Mouse (Mus musculus) erythroid progenitor cell, adult 5-6 weeks (primary cell): ENCODE results near the gene Zpbp2. TPM values are rescaled to one million over a fixed set of nuclear protein-coding genes. Genes with fewer than 3 reads are reported as not detected.

Experiments used
- total RNA-seq, 2 experiments: library from RNA; stranded (forward) in 1 of 2; stranded (reverse) in 1 of 2; fragments of 150-400 nt in 1 of 2; fragments of 186-747, 209-891 nt in 1 of 2; gene quantifications; 2 replicates each; pipeline versions ENCODE4 v1.2.3 to v1.2.4; 2015 to 2017; ENCODE audit warnings: low replicate concordance in 2 of 2

The Zpbp2 gene
- total RNA-seq, 2 experiments from 2014 or later: 7.5 to 13.2 TPM

Other genes starting within 250 kb of the Zpbp2 start
- gene Neurod2, start 221.4 kb upstream of the Zpbp2 start, total RNA-seq (2015; ENCODE audit: low replicate concordance): not detected in 2 replicates
- not detected in 2 replicates for gene Neurod2, start 221.4 kb upstream of the Zpbp2 start, total RNA-seq (2017; ENCODE audit: low replicate concordance)
- gene Ppp1r1b, start 202.7 kb upstream of the Zpbp2 start, total RNA-seq (2015; ENCODE audit: low replicate concordance): not detected in 2 replicates
- gene Ppp1r1b, start 202.7 kb upstream of the Zpbp2 start, total RNA-seq (2017; ENCODE audit: low replicate concordance): not detected in 2 replicates
- 4.6 and 8.3 TPM in 2 replicates for gene Stard3, start 192.7 kb upstream of the Zpbp2 start, total RNA-seq (2015; ENCODE audit: low replicate concordance)
- 5.6 and 7.6 TPM in 2 replicates for gene Stard3, start 192.7 kb upstream of the Zpbp2 start, total RNA-seq (2017; ENCODE audit: low replicate concordance)
- gene Tcap, start 167.3 kb upstream of the Zpbp2 start, total RNA-seq (2015; ENCODE audit: low replicate concordance): not detected in 2 replicates
- not detected in 2 replicates for gene Tcap, start 167.3 kb upstream of the Zpbp2 start, total RNA-seq (2017; ENCODE audit: low replicate concordance)
- not detected in 2 replicates for gene Pnmt, start 164.6 kb upstream of the Zpbp2 start, total RNA-seq (2015; ENCODE audit: low replicate concordance)
- gene Pnmt, start 164.6 kb upstream of the Zpbp2 start, total RNA-seq (2017; ENCODE audit: low replicate concordance): not detected in 2 replicates
- gene Pgap3, start 150.6 kb upstream of the Zpbp2 start, total RNA-seq (2015; ENCODE audit: low replicate concordance): 2.2 and 3.4 TPM in 2 replicates
- 1.3 and 2.4 TPM in 2 replicates for gene Pgap3, start 150.6 kb upstream of the Zpbp2 start, total RNA-seq (2017; ENCODE audit: low replicate concordance)
- not detected in 2 replicates for gene Erbb2, start 138.6 kb upstream of the Zpbp2 start, total RNA-seq (2015; ENCODE audit: low replicate concordance)
- 0.39 TPM in 1 of 2 replicates, not detected in the other for gene Erbb2, start 138.6 kb upstream of the Zpbp2 start, total RNA-seq (2017; ENCODE audit: low replicate concordance)
- gene Mien1, start 112.1 kb upstream of the Zpbp2 start, total RNA-seq (2015; ENCODE audit: low replicate concordance): 8.8 and 10.8 TPM in 2 replicates
- 5.3 and 6.3 TPM in 2 replicates for gene Mien1, start 112.1 kb upstream of the Zpbp2 start, total RNA-seq (2017; ENCODE audit: low replicate concordance)
- gene Grb7, start 104.7 kb upstream of the Zpbp2 start, total RNA-seq (2015; ENCODE audit: low replicate concordance): 2.5 and 4.2 TPM in 2 replicates
- 0.61 TPM in 1 of 2 replicates, not detected in the other for gene Grb7, start 104.7 kb upstream of the Zpbp2 start, total RNA-seq (2017; ENCODE audit: low replicate concordance)
- 19.5 and 21.0 TPM in 2 replicates for gene Ikzf3, start 5.1 kb upstream of the Zpbp2 start, total RNA-seq (2015; ENCODE audit: low replicate concordance)
- 5.4 and 6.7 TPM in 2 replicates for gene Ikzf3, start 5.1 kb upstream of the Zpbp2 start, total RNA-seq (2017; ENCODE audit: low replicate concordance)
- gene Ormdl3, start 36.3 kb downstream of the Zpbp2 start, total RNA-seq (2015; ENCODE audit: low replicate concordance): 54.5 and 58.4 TPM in 2 replicates
- gene Ormdl3, start 36.3 kb downstream of the Zpbp2 start, total RNA-seq (2017; ENCODE audit: low replicate concordance): 68.6 and 79.1 TPM in 2 replicates
- gene Lrrc3c, start 47.2 kb downstream of the Zpbp2 start, total RNA-seq (2015; ENCODE audit: low replicate concordance): not detected in 2 replicates
- gene Lrrc3c, start 47.2 kb downstream of the Zpbp2 start, total RNA-seq (2017; ENCODE audit: low replicate concordance): not detected in 2 replicates
- 5.4 TPM in 1 of 2 replicates, not detected in the other for gene Gm12355, start 74.6 kb downstream of the Zpbp2 start, total RNA-seq (2015; ENCODE audit: low replicate concordance)
- 1.1 and 3.9 TPM in 2 replicates for gene Gm12355, start 74.6 kb downstream of the Zpbp2 start, total RNA-seq (2017; ENCODE audit: low replicate concordance)
- not detected in 2 replicates for gene Gsdma3, start 75.3 kb downstream of the Zpbp2 start, total RNA-seq (2015; ENCODE audit: low replicate concordance)
- gene Gsdma3, start 75.3 kb downstream of the Zpbp2 start, total RNA-seq (2017; ENCODE audit: low replicate concordance): not detected in 2 replicates
- not detected in 2 replicates for gene Gsdma2, start 95.7 kb downstream of the Zpbp2 start, total RNA-seq (2015; ENCODE audit: low replicate concordance)
- not detected in 2 replicates for gene Gsdma2, start 95.7 kb downstream of the Zpbp2 start, total RNA-seq (2017; ENCODE audit: low replicate concordance)
- not detected in 2 replicates for gene Gsdma, start 113.3 kb downstream of the Zpbp2 start, total RNA-seq (2015; ENCODE audit: low replicate concordance)
- not detected in 2 replicates for gene Gsdma, start 113.3 kb downstream of the Zpbp2 start, total RNA-seq (2017; ENCODE audit: low replicate concordance)
- gene Psmd3, start 131.5 kb downstream of the Zpbp2 start, total RNA-seq (2015; ENCODE audit: low replicate concordance): 28.1 and 30.3 TPM in 2 replicates
- gene Psmd3, start 131.5 kb downstream of the Zpbp2 start, total RNA-seq (2017; ENCODE audit: low replicate concordance): 23.6 and 30.7 TPM in 2 replicates
- not detected in 2 replicates for gene Csf3, start 150.2 kb downstream of the Zpbp2 start, total RNA-seq (2015; ENCODE audit: low replicate concordance)
- gene Csf3, start 150.2 kb downstream of the Zpbp2 start, total RNA-seq (2017; ENCODE audit: low replicate concordance): not detected in 2 replicates
- 30.6 and 57.7 TPM in 2 replicates for gene Med24, start 178.3 kb downstream of the Zpbp2 start, total RNA-seq (2015; ENCODE audit: low replicate concordance)
- gene Med24, start 178.3 kb downstream of the Zpbp2 start, total RNA-seq (2017; ENCODE audit: low replicate concordance): 14.7 and 25.0 TPM in 2 replicates
- gene Thra, start 189.5 kb downstream of the Zpbp2 start, total RNA-seq (2015; ENCODE audit: low replicate concordance): 8.6 and 13.8 TPM in 2 replicates
- 3.3 and 8.0 TPM in 2 replicates for gene Thra, start 189.5 kb downstream of the Zpbp2 start, total RNA-seq (2017; ENCODE audit: low replicate concordance)
- gene Nr1d1, start 224.2 kb downstream of the Zpbp2 start, total RNA-seq (2015; ENCODE audit: low replicate concordance): not detected in 2 replicates
- gene Nr1d1, start 224.2 kb downstream of the Zpbp2 start, total RNA-seq (2017; ENCODE audit: low replicate concordance): not detected in 2 replicates
- gene Msl1, start 244.4 kb downstream of the Zpbp2 start, total RNA-seq (2015; ENCODE audit: low replicate concordance): 43.6 and 44.7 TPM in 2 replicates
- 29.5 and 35.5 TPM in 2 replicates for gene Msl1, start 244.4 kb downstream of the Zpbp2 start, total RNA-seq (2017; ENCODE audit: low replicate concordance)